ENCODE assay signal across 16 mouse cellular contexts in the genomic region with DNA sequence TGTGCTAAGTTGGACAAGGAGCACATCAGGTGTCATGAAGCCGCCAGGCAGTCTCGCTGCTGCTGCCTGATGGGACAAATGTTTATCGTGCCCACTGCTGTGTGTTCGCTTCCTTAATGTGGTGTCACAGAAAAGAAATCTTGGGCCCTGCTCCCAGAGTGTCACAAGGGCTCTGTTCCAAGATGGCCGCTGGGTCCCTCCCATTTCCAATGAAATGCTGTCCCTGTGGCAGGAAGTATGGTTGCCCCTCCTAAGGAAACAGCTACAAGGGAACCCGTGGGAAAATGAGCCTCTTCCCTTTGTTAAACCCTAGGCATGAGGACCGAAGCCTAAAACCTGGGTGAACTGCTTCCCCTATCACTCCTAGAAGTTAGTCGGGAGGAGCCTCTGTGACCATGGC.
DNase-seq lines count a peak whose midpoint lies in the region; ATAC-seq and TF ChIP-seq lines count a peak whose summit lies in the region.
"Had no signal": no experiment of that assay in that cellular context is flagged by ENCODE, and none has a peak within 500 bp of the region (broad histone marks: within the 10 kb centered on the region; RNA-seq: fewer than 3 reads in every experiment).

No protein-coding gene starts in this region.

- H3K36me3 ChIP-seq in forebrain, embryonic 10.5 days (replicated peaks) = no peaks in the 10 kb centered on the region
- H3K36me3 ChIP-seq in forebrain, embryonic 14.5 days (ENCODE audit: control insufficient read depth, insufficient read depth, low read length) = no peaks in the 10 kb centered on the region
- H3K36me3 ChIP-seq in lung, embryonic 14.5 days (ENCODE audit: insufficient read depth) = no peaks in the 10 kb centered on the region
- H3K36me3 ChIP-seq in midbrain, embryonic 10.5 days = no peaks in the 10 kb centered on the region
- H3K36me3 ChIP-seq in midbrain, embryonic 14.5 days (ENCODE audit: control insufficient read depth, insufficient read depth, low read length) = no peaks in the 10 kb centered on the region
- H3K36me3 ChIP-seq: embryonic facial prominence, embryonic 12.5 days; forebrain, embryonic 12.5 days; heart, embryonic 12.5 days; hindbrain, embryonic 13.5 days had no signal

- H3K9ac ChIP-seq in forebrain, embryonic 14.5 days (ENCODE audit: low read length) = no peak overlapping the region
- no peak overlapping the region for H3K9ac ChIP-seq in lung, embryonic 14.5 days
- H3K9ac ChIP-seq in midbrain, embryonic 14.5 days (replicated peaks; ENCODE audit: low read length) = no peak overlapping the region
- H3K9ac ChIP-seq: embryonic facial prominence, embryonic 12.5 days; forebrain, embryonic 12.5 days; forebrain, postnatal 0 days; heart, embryonic 12.5 days; hindbrain, embryonic 13.5 days had no signal

- H3K27me3 ChIP-seq in forebrain, embryonic 10.5 days (ENCODE audit: poor library complexity, severe bottlenecking) = peaks cover 24% of the 10 kb centered on the region; the same call in 1 of the 2 replicates
- no peaks in the 10 kb centered on the region for H3K27me3 ChIP-seq in forebrain, embryonic 14.5 days (replicated peaks; ENCODE audit: control insufficient read depth, insufficient read depth, low read length)
- H3K27me3 ChIP-seq in lung, embryonic 14.5 days (ENCODE audit: insufficient read depth, low read length) = no peaks in the 10 kb centered on the region
- H3K27me3 ChIP-seq in midbrain, embryonic 10.5 days (ENCODE audit: low read depth, poor library complexity, severe bottlenecking) = peaks cover 7% of the 10 kb centered on the region; the same call in 1 of the 2 replicates
- no peaks in the 10 kb centered on the region for H3K27me3 ChIP-seq in midbrain, embryonic 14.5 days (ENCODE audit: control insufficient read depth, insufficient read depth, low read length)
- H3K27me3 ChIP-seq: embryonic facial prominence, embryonic 12.5 days; forebrain, embryonic 12.5 days; heart, embryonic 12.5 days; hindbrain, embryonic 13.5 days had no signal

- ATAC-seq in forebrain, embryonic 14.5 days = no peak
- no peak for ATAC-seq in lung, embryonic 14.5 days (ENCODE audit: insufficient read depth)
- ATAC-seq in midbrain, embryonic 14.5 days (ENCODE audit: low FRiP score, low TSS enrichment) = no peak
- ATAC-seq: forebrain, postnatal 0 days; intestine, embryonic 16.5 days had no signal

- TF ChIP-seq CTCF in lung, embryonic 14.5 days (IDR thresholded peaks at IDR 0.05; ENCODE audit: low read depth) = no peak

- H3K27ac ChIP-seq in forebrain, embryonic 10.5 days = peak overlapping the region; percentile 54; the same call in 1 of the 2 replicates
- no peak overlapping the region for H3K27ac ChIP-seq in forebrain, embryonic 14.5 days (ENCODE audit: low read depth, low read length)
- no peak overlapping the region for H3K27ac ChIP-seq in lung, embryonic 14.5 days (ENCODE audit: low read depth)
- peak overlapping the region; percentile 61; the same call in 1 of the 2 replicates for H3K27ac ChIP-seq in midbrain, embryonic 10.5 days (replicated peaks)
- H3K27ac ChIP-seq in midbrain, embryonic 14.5 days (replicated peaks; ENCODE audit: low read depth, low read length) = no peak overlapping the region
- H3K27ac ChIP-seq: embryonic facial prominence, embryonic 12.5 days; forebrain, embryonic 12.5 days; hindbrain, embryonic 13.5 days had no signal

- no peak overlapping the region for H3K4me3 ChIP-seq in forebrain, embryonic 10.5 days
- no peak overlapping the region for H3K4me3 ChIP-seq in forebrain, embryonic 14.5 days (ENCODE audit: low read depth, low read length)
- H3K4me3 ChIP-seq in lung, embryonic 14.5 days (ENCODE audit: low read depth, low read length) = no peak overlapping the region
- no peak overlapping the region for H3K4me3 ChIP-seq in midbrain, embryonic 10.5 days
- H3K4me3 ChIP-seq in midbrain, embryonic 14.5 days (replicated peaks; ENCODE audit: low read depth, low read length) = no peak overlapping the region
- H3K4me3 ChIP-seq: embryonic facial prominence, embryonic 12.5 days; forebrain, embryonic 12.5 days; heart, embryonic 12.5 days; hindbrain, embryonic 13.5 days had no signal

- H3K4me2 ChIP-seq in forebrain, embryonic 14.5 days (ENCODE audit: low read length) = no peak overlapping the region
- H3K4me2 ChIP-seq in lung, embryonic 14.5 days = no peak overlapping the region
- no peak overlapping the region for H3K4me2 ChIP-seq in midbrain, embryonic 14.5 days (ENCODE audit: low read length)
- H3K4me2 ChIP-seq: embryonic facial prominence, embryonic 12.5 days; forebrain, embryonic 12.5 days; heart, embryonic 12.5 days; hindbrain, embryonic 13.5 days had no signal

- no peaks in the 10 kb centered on the region for H3K9me3 ChIP-seq in forebrain, embryonic 10.5 days
- H3K9me3 ChIP-seq in forebrain, embryonic 14.5 days (replicated peaks; ENCODE audit: control insufficient read depth, low read length) = no peaks in the 10 kb centered on the region
- H3K9me3 ChIP-seq in lung, embryonic 14.5 days (ENCODE audit: low read depth, low read length) = no peaks in the 10 kb centered on the region
- H3K9me3 ChIP-seq in midbrain, embryonic 10.5 days (replicated peaks) = no peaks in the 10 kb centered on the region
- no peaks in the 10 kb centered on the region for H3K9me3 ChIP-seq in midbrain, embryonic 14.5 days (ENCODE audit: control insufficient read depth, low read length)
- H3K9me3 ChIP-seq: embryonic facial prominence, embryonic 12.5 days; forebrain, embryonic 12.5 days; heart, embryonic 12.5 days; hindbrain, embryonic 13.5 days had no signal

- DNase-seq in forebrain, embryonic 10.5 days (ENCODE audit: extremely low spot score, low spot score) = no peak
- no peak for DNase-seq in forebrain, embryonic 14.5 days (ENCODE audit: low spot score)
- peak; percentile 17 for DNase-seq in lung, embryonic 14.5 days
- no peak for DNase-seq in lung, adult 18-20 months
- DNase-seq in midbrain, embryonic 10.5 days (ENCODE audit: low spot score) = no peak
- DNase-seq in midbrain, embryonic 14.5 days = no peak
- no peak for DNase-seq in ovary, adult 18-20 months (ENCODE audit: low spot score)
- DNase-seq: adrenal gland, adult 8-10 months; forebrain, postnatal 0 days; gastrocnemius, postnatal 14 days; heart, postnatal 36 days had no signal

- peaks cover 41% of the 10 kb centered on the region for H3K4me1 ChIP-seq in forebrain, embryonic 10.5 days
- H3K4me1 ChIP-seq in forebrain, embryonic 14.5 days (ENCODE audit: control insufficient read depth, insufficient read depth, low read length) = peaks cover 4% of the 10 kb centered on the region
- H3K4me1 ChIP-seq in lung, embryonic 14.5 days (ENCODE audit: insufficient read depth) = no peaks in the 10 kb centered on the region
- peaks cover 55% of the 10 kb centered on the region for H3K4me1 ChIP-seq in midbrain, embryonic 10.5 days
- peaks cover 33% of the 10 kb centered on the region for H3K4me1 ChIP-seq in midbrain, embryonic 14.5 days (ENCODE audit: control insufficient read depth, insufficient read depth, low read length)

- 88% methylated on average over 8 of the region's 8 CpGs for WGBS in forebrain, embryonic 10.5 days
- WGBS in forebrain, embryonic 14.5 days = 86% methylated on average over 8 of the region's 8 CpGs
- 74% methylated on average over 8 of the region's 8 CpGs for WGBS in lung, embryonic 14.5 days
- WGBS in midbrain, embryonic 10.5 days = 92% methylated on average over 8 of the region's 8 CpGs
- 90% methylated on average over 8 of the region's 8 CpGs for WGBS in midbrain, embryonic 14.5 days

Comparison
In these comparisons a context has a peak if more than half of its experiments do, and no peak if none do; other contexts are left out.
1. H3K27ac ChIP-seq: peak in forebrain, embryonic 10.5 days (single experiment) and midbrain, embryonic 10.5 days (single experiment); none in forebrain, embryonic 14.5 days (single experiment), lung, embryonic 14.5 days (single experiment) and midbrain, embryonic 14.5 days (single experiment).